Mouse (Mus musculus) embryonic facial prominence, embryonic 11.5 days (tissue): ENCODE data around the gene Sema5b. TPM values are rescaled to one million over a fixed set of nuclear protein-coding genes. Genes with fewer than 3 reads are reported as not detected.

Experiments
- ATAC-seq: fragments of 200-750 bp; cut with Nextera tagmentation; replicated peaks from 2 replicates; pipeline ENCODE4 v1.8.0; 2017; ENCODE audit warnings: low read depth; ENCODE audit not compliant: insufficient number of reproducible peaks, low FRiP score, low TSS enrichment
- DNase-seq: peaks from one replicate; pipeline ENCODE4 v3.0.0-alpha.2; 2015; ENCODE audit warnings: low spot score
- H3K27ac ChIP-seq: fragments of 300-500 bp; sonication (generic); replicated peaks from 2 replicates; pipeline ENCODE4 v1.5.1; 2014; ENCODE audit warnings: mild to moderate bottlenecking, low read depth, low read length, control low read depth
- H3K27me3 ChIP-seq: fragments of 300-500 bp; sonication (generic); 2 replicates; pipeline ENCODE4 v1.6.1; 2014; ENCODE audit warnings: mild to moderate bottlenecking, low read length, moderate library complexity, mixed read lengths; ENCODE audit not compliant: control insufficient read depth, insufficient read depth
- H3K36me3 ChIP-seq: fragments of 300-500 bp; sonication (generic); replicated peaks from 2 replicates; pipeline ENCODE4 v1.6.1; 2014; ENCODE audit warnings: low read depth, mild to moderate bottlenecking, low read length, moderate library complexity, mixed read lengths; ENCODE audit not compliant: control insufficient read depth, insufficient read depth
- H3K4me1 ChIP-seq: fragments of 300-500 bp; sonication (generic); 2 replicates; pipeline ENCODE4 v1.6.1; 2014; ENCODE audit warnings: low read length, mixed read lengths; ENCODE audit not compliant: control insufficient read depth, insufficient read depth
- H3K4me2 ChIP-seq: fragments of 300-500 bp; sonication (generic); 2 replicates; pipeline ENCODE4 v1.6.1; 2014; ENCODE audit warnings: low read depth, mild to moderate bottlenecking, control low read depth, low read length, moderate library complexity
- H3K4me3 ChIP-seq: fragments of 300-500 bp; sonication (generic); 2 replicates; pipeline ENCODE4 v1.5.1; 2014; ENCODE audit warnings: low read depth, low read length, control low read depth
- H3K9ac ChIP-seq: fragments of 300-500 bp; sonication (generic); replicated peaks from 2 replicates; pipeline ENCODE4 v1.6.1; 2014; ENCODE audit warnings: mild to moderate bottlenecking, control low read depth, low read length
- H3K9me3 ChIP-seq: fragments of 300-500 bp; sonication (generic); replicated peaks from 2 replicates; pipeline ENCODE4 v1.6.1; 2016; ENCODE audit warnings: mild to moderate bottlenecking, low read length, inconsistent platforms, mixed read lengths; ENCODE audit not compliant: control insufficient read depth
- WGBS: fragments of 180-500 bp; shearing (Covaris S2); extraction: QIAGEN DNeasy Blood & Tissue Kit; methylation state at CpG from one replicate; pipeline ENCODE4 v1.1.7; 2014; 5-methylcytosine and 5-hydroxymethylcytosine counted together
- polyA plus RNA-seq: library from polyadenylated mRNA; unstranded; fragments of >200 nt; fragmentation: Nextera tagmentation; extraction: Ambion mirVana; gene quantifications from 2 replicates; pipeline ENCODE4 v1.2.1, GENCODE M21; 2014

The Sema5b gene
- polyA plus RNA-seq, 1 experiment from 2014 or later, result 2.9 TPM

- no peak for ATAC-seq
- Histone ChIP-seq H3K27ac (no peak overlapping the region), H3K4me1 (no peaks in the 10 kb centered on the region), H3K36me3 (no peaks in the 10 kb centered on the region), H3K4me3 (no peak overlapping the region), H3K4me2 (no peak overlapping the region), H3K9ac (no peak overlapping the region), H3K9me3 (no peaks in the 10 kb centered on the region), H3K27me3 (no peaks in the 10 kb centered on the region)
- DNase-seq, result no peak
- WGBS, result 56% methylated on average over 4 of the region's 4 CpGs
Observed at GRCm38 (mm10) chr16:35634971-35635370, 94.0 kb downstream of the Sema5b start.

DNA sequence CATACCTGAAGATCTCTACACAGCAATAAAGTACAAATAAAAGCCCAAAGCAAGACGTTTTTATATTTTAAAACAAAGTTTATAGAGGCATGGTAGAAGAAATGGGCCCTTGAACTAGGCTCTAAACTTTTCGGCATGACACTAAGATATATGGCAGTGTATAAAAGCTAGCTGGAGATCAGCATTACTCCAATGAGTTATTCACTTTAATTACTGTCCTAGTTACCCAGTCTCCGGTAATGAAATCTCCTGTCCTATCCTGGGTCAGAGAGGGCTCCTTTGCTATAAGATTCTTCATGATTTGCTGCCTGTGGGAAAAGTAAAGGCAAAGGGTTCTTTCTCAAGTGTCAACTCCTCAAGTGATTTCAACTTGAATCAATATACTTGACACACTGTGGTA lies 98.6 kb downstream of the Sema5b start:
- no peaks in the 10 kb centered on the region for H3K9me3 ChIP-seq
- no peaks in the 10 kb centered on the region for H3K27me3 ChIP-seq
- no peak overlapping the region for H3K27ac ChIP-seq
- H3K4me1 ChIP-seq, result no peaks in the 10 kb centered on the region
- no peak overlapping the region for H3K4me3 ChIP-seq
- 76% methylated on average over 3 of the region's 3 CpGs for WGBS
- ATAC-seq (no peak), DNase-seq (no peak)
- no peak overlapping the region for H3K9ac ChIP-seq
- no peaks in the 10 kb centered on the region for H3K36me3 ChIP-seq
- H3K4me2 ChIP-seq, result no peak overlapping the region

GRCm38 (mm10) chr16:35648862-35649261 lies 107.9 kb downstream of the Sema5b start:
- no peaks in the 10 kb centered on the region for H3K36me3 ChIP-seq
- H3K9me3 ChIP-seq, result no peaks in the 10 kb centered on the region
- H3K27ac ChIP-seq, result no peak overlapping the region
- H3K4me3 ChIP-seq, result no peak overlapping the region
- no peak overlapping the region for H3K9ac ChIP-seq
- 80% methylated on average over 4 of the region's 4 CpGs for WGBS
- DNase-seq (no peak), ATAC-seq (no peak)
- H3K4me2 ChIP-seq, result no peak overlapping the region
- H3K4me1 ChIP-seq, result no peaks in the 10 kb centered on the region
- H3K27me3 ChIP-seq, result no peaks in the 10 kb centered on the region

DNA sequence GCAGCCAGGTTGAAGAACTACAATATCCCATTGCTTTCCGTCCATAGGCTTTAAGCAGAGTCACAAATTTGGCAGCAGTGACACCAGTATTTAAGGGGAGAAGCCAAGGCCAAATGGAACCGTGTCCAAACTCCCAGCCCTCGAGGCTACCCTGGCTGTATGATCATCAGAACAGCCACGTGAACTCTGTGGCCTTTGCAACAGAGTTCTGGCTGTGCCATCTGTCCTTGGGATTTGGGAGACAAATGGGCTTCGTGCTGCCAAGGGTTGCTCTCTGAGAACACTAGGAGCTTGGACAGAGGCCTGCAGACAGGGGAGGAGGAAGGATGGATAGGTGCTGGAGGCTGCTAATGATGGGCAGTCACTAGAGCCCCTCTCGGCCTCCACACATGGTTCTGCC lies 111.3 kb downstream of the Sema5b start:
- H3K4me3 ChIP-seq, result no peak overlapping the region
- H3K4me1 ChIP-seq, result no peaks in the 10 kb centered on the region
- no peaks in the 10 kb centered on the region for H3K27me3 ChIP-seq
- H3K9me3 ChIP-seq, result no peaks in the 10 kb centered on the region
- H3K27ac ChIP-seq, result no peak overlapping the region
- no peak overlapping the region for H3K4me2 ChIP-seq
- DNase-seq (no peak), ATAC-seq (no peak)
- 69% methylated on average over 6 of the region's 6 CpGs for WGBS
- no peaks in the 10 kb centered on the region for H3K36me3 ChIP-seq
- no peak overlapping the region for H3K9ac ChIP-seq

GRCm38 (mm10) chr16:35652706-35653105 lies 111.8 kb downstream of the Sema5b start:
- no peak overlapping the region for H3K9ac ChIP-seq
- DNase-seq, result no peak
- H3K27ac ChIP-seq, result no peak overlapping the region
- H3K4me3 ChIP-seq, result no peak overlapping the region
- ATAC-seq, result no peak
- no peaks in the 10 kb centered on the region for H3K27me3 ChIP-seq
- no peaks in the 10 kb centered on the region for H3K36me3 ChIP-seq
- no peak overlapping the region for H3K4me2 ChIP-seq
- no peaks in the 10 kb centered on the region for H3K4me1 ChIP-seq
- WGBS, result 87% methylated on average over 3 of the region's 3 CpGs
- no peaks in the 10 kb centered on the region for H3K9me3 ChIP-seq

- Histone ChIP-seq H3K4me3 (no peak overlapping the region), H3K4me1 (no peaks in the 10 kb centered on the region), H3K9ac (no peak overlapping the region), H3K36me3 (no peaks in the 10 kb centered on the region), H3K4me2 (no peak overlapping the region), H3K27me3 (peaks cover 4% of the 10 kb centered on the region; the same call in 1 of the 2 replicates), H3K27ac (no peak overlapping the region), H3K9me3 (no peaks in the 10 kb centered on the region)
- WGBS, result 96% methylated on average over 5 of the region's 5 CpGs
- ATAC-seq, result no peak
- DNase-seq, result no peak
Observed at GRCm38 (mm10) chr16:35653951-35654350, 113.0 kb downstream of the Sema5b start.

GRCm38 (mm10) chr16:35660222-35660621 lies 119.3 kb downstream of the Sema5b start:
- H3K27me3 ChIP-seq, result peaks cover 26% of the 10 kb centered on the region
- peak overlapping the region; percentile 34 for H3K4me3 ChIP-seq
- H3K9ac ChIP-seq, result peak overlapping the region; percentile 22; the same call in 1 of the 2 replicates
- peaks cover 5% of the 10 kb centered on the region; the same call in 1 of the 2 replicates for H3K4me1 ChIP-seq
- WGBS, result 9% methylated on average over 31 of the region's 36 CpGs
- no peaks in the 10 kb centered on the region for H3K9me3 ChIP-seq
- ATAC-seq (no peak), DNase-seq (peak; percentile 7)
- H3K27ac ChIP-seq, result no peak overlapping the region
- H3K36me3 ChIP-seq, result no peaks in the 10 kb centered on the region
- peak overlapping the region; percentile 58 for H3K4me2 ChIP-seq

GRCm38 (mm10) chr16:35663831-35664414 lies 123.0 kb downstream of the Sema5b start:
- H3K27ac ChIP-seq, result no peak overlapping the region
- ATAC-seq, result no peak
- H3K36me3 ChIP-seq, result no peaks in the 10 kb centered on the region
- H3K4me2 ChIP-seq, result no peak overlapping the region
- no peak overlapping the region for H3K4me3 ChIP-seq
- peaks cover 5% of the 10 kb centered on the region; the same call in 1 of the 2 replicates for H3K4me1 ChIP-seq
- 95% methylated on average over 9 of the region's 9 CpGs for WGBS
- H3K9me3 ChIP-seq, result no peaks in the 10 kb centered on the region
- no peak for DNase-seq
- H3K27me3 ChIP-seq, result peaks cover 22% of the 10 kb centered on the region
- no peak overlapping the region for H3K9ac ChIP-seq
